Mouse (Mus musculus): ENCODE results near the gene Rcan3.

- TF ChIP-seq CTCF (IDR thresholded peaks at IDR 0.05; ENCODE audit: low read depth, low read length) (no peak), POLR2A (IDR thresholded peaks at IDR 0.05; ENCODE audit: borderline replicate concordance, low read depth, low read length) (no peak)
Measured at GRCm38 (mm10) chr4:135393381-135393780, 40.3 kb downstream of the Rcan3 start.
